10 mouse cellular contexts compared by ENCODE assay signal in genomic region chr3:135585482-135585881, GRCm38 (mm10).
DNase-seq lines count a peak whose midpoint lies in the region; ATAC-seq lines count a peak whose summit lies in the region.
"Had no signal": no experiment of that assay in that cellular context is flagged by ENCODE, and none has a peak within 500 bp of the region (broad histone marks: within the 10 kb centered on the region; RNA-seq: fewer than 3 reads in every experiment).

No protein-coding gene starts in this region.

- intact Hi-C loops in heart, postnatal 36 days (cut with DNase I): no loop called here

- H3K4me3 ChIP-seq in forebrain, embryonic 14.5 days (ENCODE audit: low read depth, low read length): no peak overlapping the region
- no peak overlapping the region for H3K4me3 ChIP-seq in midbrain, embryonic 13.5 days (replicated peaks)
- H3K4me3 ChIP-seq: myocyte had no signal

- peaks cover 30% of the 10 kb centered on the region for H3K36me3 ChIP-seq in forebrain, embryonic 14.5 days (ENCODE audit: control insufficient read depth, insufficient read depth, low read length)
- H3K36me3 ChIP-seq in midbrain, embryonic 13.5 days: peaks cover 44% of the 10 kb centered on the region

- H3K9me3 ChIP-seq in forebrain, embryonic 14.5 days (replicated peaks; ENCODE audit: control insufficient read depth, low read length): no peaks in the 10 kb centered on the region
- no peaks in the 10 kb centered on the region for H3K9me3 ChIP-seq in midbrain, embryonic 13.5 days

- DNase-seq in heart, adult 18-20 months: peak; percentile 60 to 77
- DNase-seq in heart, postnatal 36 days: no peak
- peak; percentile 94 for DNase-seq in ES-CJ7 (ENCODE audit: low read depth, low spot score)
- peak; percentile 20 for DNase-seq in forebrain, embryonic 14.5 days (ENCODE audit: low spot score)
- DNase-seq in liver: peak; percentile 77
- DNase-seq in ovary, postnatal 10 days (ENCODE audit: low spot score): no peak
- no peak for DNase-seq in cerebellum, adult 11 months
- DNase-seq: cerebellum, adult 18-20 months had no signal

- peaks cover 4% of the 10 kb centered on the region for H3K4me1 ChIP-seq in forebrain, embryonic 14.5 days (ENCODE audit: control insufficient read depth, insufficient read depth, low read length)
- peaks cover 10% of the 10 kb centered on the region for H3K4me1 ChIP-seq in midbrain, embryonic 13.5 days (replicated peaks)

- no peak overlapping the region for H3K9ac ChIP-seq in forebrain, embryonic 14.5 days (ENCODE audit: low read length)
- no peak overlapping the region for H3K9ac ChIP-seq in midbrain, embryonic 13.5 days (replicated peaks)

- WGBS in forebrain, embryonic 14.5 days: 56% methylated on average over 6 of the region's 6 CpGs
- 57% methylated on average over 6 of the region's 6 CpGs for WGBS in midbrain, embryonic 13.5 days

- ATAC-seq in forebrain, embryonic 14.5 days: peak; percentile 51
- ATAC-seq in midbrain, embryonic 13.5 days: no peak

- no peak overlapping the region for H3K4me2 ChIP-seq in forebrain, embryonic 14.5 days (ENCODE audit: low read length)
- H3K4me2 ChIP-seq in midbrain, embryonic 13.5 days (replicated peaks): no peak overlapping the region

- no peaks in the 10 kb centered on the region for H3K27me3 ChIP-seq in forebrain, embryonic 14.5 days (replicated peaks; ENCODE audit: control insufficient read depth, insufficient read depth, low read length)
- H3K27me3 ChIP-seq in midbrain, embryonic 13.5 days: no peaks in the 10 kb centered on the region

- no peak overlapping the region for H3K27ac ChIP-seq in forebrain, embryonic 14.5 days (ENCODE audit: low read depth, low read length)
- H3K27ac ChIP-seq in midbrain, embryonic 13.5 days: no peak overlapping the region

Comparison
In these comparisons a context has a peak if more than half of its experiments do, and no peak if none do; other contexts are left out.
1. DNase-seq: peak in heart, adult 18-20 months (2 of 2), ES-CJ7 (single experiment), forebrain, embryonic 14.5 days (single experiment) and liver (single experiment); none in heart, postnatal 36 days (0 of 2), ovary, postnatal 10 days (single experiment) and cerebellum, adult 11 months (single experiment).